Mouse (Mus musculus): ENCODE data around the gene Cib3. TPM values are rescaled to one million over a fixed set of nuclear protein-coding genes. Genes with fewer than 3 reads are reported as not detected.

Cib3 gene
- not detected in 2 replicates for polyA plus RNA-seq (2012; rRNA removed)

GRCm38 (mm10) chr8:72212751-72213150 is at the start of gene Cib3:
TSS of gene Cib3 (minus strand) at chr8:72212837.
- TF ChIP-seq POLR2A (IDR thresholded peaks at IDR 0.05; ENCODE audit: borderline replicate concordance, extremely low read depth, insufficient read depth, insufficient read length, poor library complexity, severe bottlenecking) (no peak), CTCF (IDR thresholded peaks at IDR 0.05; ENCODE audit: borderline replicate concordance, extremely low read depth, insufficient read depth, insufficient read length) (no peak)
- no peak for DNase-seq (ENCODE audit: low read depth)

DNA sequence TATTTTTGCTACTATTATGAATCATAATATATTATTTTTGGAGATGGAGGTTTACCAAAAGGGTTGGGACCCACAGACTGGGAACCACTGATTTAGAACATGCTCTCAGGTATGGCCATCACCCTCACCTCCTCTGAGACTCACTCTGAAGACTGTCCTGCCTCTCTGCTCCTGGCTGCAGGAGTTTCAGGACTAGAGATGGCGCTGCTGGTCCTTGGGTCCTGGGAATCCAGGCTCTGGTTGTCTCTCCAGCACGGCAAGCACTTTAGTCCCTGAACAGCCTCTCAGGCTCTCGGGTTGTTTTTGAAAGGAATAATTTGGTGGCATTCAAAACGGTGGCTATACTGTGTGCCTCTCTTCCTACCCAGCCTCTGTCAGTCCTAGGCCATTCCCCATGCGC is 49.2 kb upstream of the Cib3 start:
- peak; percentile 3 for DNase-seq (ENCODE audit: low read depth)
- TF ChIP-seq CTCF (IDR thresholded peaks at IDR 0.05; ENCODE audit: borderline replicate concordance, extremely low read depth, insufficient read depth, insufficient read length) (0 out of 2 replicates have a peak, but pooled peaks have one; percentile 3), POLR2A (IDR thresholded peaks at IDR 0.05; ENCODE audit: borderline replicate concordance, extremely low read depth, insufficient read depth, insufficient read length, poor library complexity, severe bottlenecking) (no peak)

- no peak for TF ChIP-seq POLR2A (IDR thresholded peaks at IDR 0.05; ENCODE audit: borderline replicate concordance, extremely low read depth, insufficient read depth, insufficient read length, poor library complexity, severe bottlenecking)
- no peak for DNase-seq (ENCODE audit: low read depth)
Measured at GRCm38 (mm10) chr8:72261431-72261830, 48.8 kb upstream of the Cib3 start.

GRCm38 (mm10) chr8:72261019-72261418 is 48.4 kb upstream of the Cib3 start:
- DNase-seq (ENCODE audit: low read depth): peak; percentile 83
- TF ChIP-seq POLR2A (IDR thresholded peaks at IDR 0.05; ENCODE audit: borderline replicate concordance, extremely low read depth, insufficient read depth, insufficient read length, poor library complexity, severe bottlenecking) (no peak), CTCF (IDR thresholded peaks at IDR 0.05; ENCODE audit: borderline replicate concordance, extremely low read depth, insufficient read depth, insufficient read length) (peak; percentile 83; the same call in 1 of the 2 replicates)

DNA sequence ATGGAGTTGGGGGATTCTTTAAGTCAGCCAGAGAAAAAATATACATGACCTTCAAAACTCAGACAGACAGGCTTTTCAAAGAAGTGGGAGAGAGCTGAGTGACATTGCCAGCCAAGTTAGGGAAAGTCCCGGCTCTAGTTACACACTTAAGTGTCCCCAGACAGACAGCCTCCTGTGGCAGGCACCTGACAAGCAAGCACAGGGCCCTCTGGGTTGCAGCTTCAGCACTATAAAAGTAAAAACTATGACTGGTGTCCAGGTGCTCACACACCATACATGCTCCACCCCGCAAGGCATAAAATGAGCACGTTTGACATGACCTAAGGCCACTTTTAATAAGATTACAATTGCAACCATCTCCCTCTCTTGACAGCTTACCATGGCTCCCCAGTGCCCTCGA is 47.9 kb upstream of the Cib3 start:
- TF ChIP-seq POLR2A (IDR thresholded peaks at IDR 0.05; ENCODE audit: borderline replicate concordance, extremely low read depth, insufficient read depth, insufficient read length, poor library complexity, severe bottlenecking) (no peak), CTCF (IDR thresholded peaks at IDR 0.05; ENCODE audit: borderline replicate concordance, extremely low read depth, insufficient read depth, insufficient read length) (no peak)
- DNase-seq (ENCODE audit: low read depth): no peak

DNA sequence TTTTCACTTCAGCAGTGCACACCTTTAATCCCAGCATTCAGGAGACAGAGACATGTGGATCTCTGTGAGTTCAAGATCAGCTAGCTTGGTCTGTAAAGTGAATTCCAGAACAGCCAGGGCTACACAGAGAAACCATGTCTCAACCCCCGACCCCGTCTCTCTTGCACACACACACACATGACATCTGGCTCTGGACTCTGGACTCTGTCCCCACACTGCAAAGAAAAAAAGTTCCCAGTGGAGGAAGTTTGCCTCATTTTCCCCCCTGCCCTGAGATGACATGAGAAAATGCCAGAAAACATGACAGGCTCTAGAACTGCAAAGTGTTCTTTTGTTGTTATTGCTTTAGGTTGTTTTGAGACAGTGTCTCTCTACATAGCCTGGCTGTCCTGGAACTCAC is 47.2 kb upstream of the Cib3 start:
- TF ChIP-seq CTCF (IDR thresholded peaks at IDR 0.05; ENCODE audit: borderline replicate concordance, extremely low read depth, insufficient read depth, insufficient read length) (no peak), POLR2A (IDR thresholded peaks at IDR 0.05; ENCODE audit: borderline replicate concordance, extremely low read depth, insufficient read depth, insufficient read length, poor library complexity, severe bottlenecking) (no peak)
- DNase-seq (ENCODE audit: low read depth): no peak

DNA sequence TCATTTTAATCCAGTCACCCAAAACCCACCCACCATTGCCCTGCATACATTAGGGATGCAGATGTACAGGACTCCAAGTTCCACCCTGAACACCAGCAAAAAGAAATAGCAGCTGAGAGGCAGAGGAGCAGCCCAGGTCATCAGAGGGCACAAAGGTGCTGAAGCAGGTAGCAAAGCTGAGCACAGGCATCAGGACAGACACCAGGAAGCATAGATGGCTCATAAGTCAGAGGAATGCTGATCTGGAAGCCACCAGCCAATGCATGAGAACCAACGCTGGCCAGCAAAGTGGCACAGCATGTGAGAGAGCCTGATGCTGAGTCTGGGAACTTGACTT is 45.2 kb upstream of the Cib3 start:
- TF ChIP-seq CTCF (IDR thresholded peaks at IDR 0.05; ENCODE audit: borderline replicate concordance, extremely low read depth, insufficient read depth, insufficient read length) (no peak), POLR2A (IDR thresholded peaks at IDR 0.05; ENCODE audit: borderline replicate concordance, extremely low read depth, insufficient read depth, insufficient read length, poor library complexity, severe bottlenecking) (no peak)
- DNase-seq (ENCODE audit: low read depth): no peak

- peak; percentile 69 for TF ChIP-seq CTCF (IDR thresholded peaks at IDR 0.05; ENCODE audit: borderline replicate concordance, extremely low read depth, insufficient read depth, insufficient read length)
- TF ChIP-seq POLR2A (IDR thresholded peaks at IDR 0.05; ENCODE audit: borderline replicate concordance, extremely low read depth, insufficient read depth, insufficient read length, poor library complexity, severe bottlenecking): no peak
- peak; percentile 59 for DNase-seq (ENCODE audit: low read depth)
Measured at GRCm38 (mm10) chr8:72257171-72257901, 44.7 kb upstream of the Cib3 start.

DNA sequence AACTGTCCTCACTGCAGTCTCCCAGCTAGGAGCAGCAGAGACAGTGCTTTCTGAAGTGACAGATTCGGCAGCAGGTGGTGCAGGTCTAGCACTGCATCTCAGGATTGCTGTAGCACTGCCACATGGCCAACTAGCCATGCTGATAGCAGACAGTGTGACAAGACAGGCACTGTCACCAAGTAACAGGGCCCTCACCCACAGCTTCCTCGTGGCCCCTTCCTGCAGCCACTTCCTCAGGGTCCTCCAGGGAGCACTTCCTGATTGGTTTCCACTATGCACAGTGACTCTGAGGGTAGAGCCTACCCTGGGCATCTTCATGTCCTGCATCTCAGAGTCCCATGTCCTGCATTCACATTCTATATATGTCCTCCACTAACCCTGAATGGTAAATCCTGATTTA is 32.0 kb upstream of the Cib3 start:
- no peak for DNase-seq (ENCODE audit: low read depth)
- no peak for TF ChIP-seq CTCF (IDR thresholded peaks at IDR 0.05; ENCODE audit: borderline replicate concordance, extremely low read depth, insufficient read depth, insufficient read length)
- no peak for TF ChIP-seq POLR2A (IDR thresholded peaks at IDR 0.05; ENCODE audit: borderline replicate concordance, extremely low read depth, insufficient read depth, insufficient read length, poor library complexity, severe bottlenecking)

DNA sequence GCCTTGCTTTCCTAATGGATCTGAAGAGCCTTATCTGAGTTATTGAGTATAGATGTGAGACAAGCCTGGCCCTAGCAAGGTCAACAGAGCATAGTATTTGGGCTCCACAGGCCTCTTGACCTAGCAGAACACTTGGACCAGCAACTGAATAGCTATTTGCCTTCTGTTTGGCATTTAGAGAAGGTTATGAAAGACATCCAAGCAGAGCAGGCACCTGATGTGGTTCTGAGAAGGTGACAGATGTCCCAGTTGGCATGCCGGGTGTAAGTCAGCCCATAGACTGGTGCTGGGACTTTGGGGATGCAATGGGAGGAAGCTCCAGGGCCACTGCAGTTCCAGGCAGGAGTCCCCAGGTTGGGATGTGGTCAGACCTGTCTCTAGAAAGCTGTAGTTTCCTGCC is 29.6 kb upstream of the Cib3 start:
- DNase-seq (ENCODE audit: low read depth): no peak
- TF ChIP-seq POLR2A (IDR thresholded peaks at IDR 0.05; ENCODE audit: borderline replicate concordance, extremely low read depth, insufficient read depth, insufficient read length, poor library complexity, severe bottlenecking): no peak
- no peak for TF ChIP-seq CTCF (IDR thresholded peaks at IDR 0.05; ENCODE audit: borderline replicate concordance, extremely low read depth, insufficient read depth, insufficient read length)

DNA sequence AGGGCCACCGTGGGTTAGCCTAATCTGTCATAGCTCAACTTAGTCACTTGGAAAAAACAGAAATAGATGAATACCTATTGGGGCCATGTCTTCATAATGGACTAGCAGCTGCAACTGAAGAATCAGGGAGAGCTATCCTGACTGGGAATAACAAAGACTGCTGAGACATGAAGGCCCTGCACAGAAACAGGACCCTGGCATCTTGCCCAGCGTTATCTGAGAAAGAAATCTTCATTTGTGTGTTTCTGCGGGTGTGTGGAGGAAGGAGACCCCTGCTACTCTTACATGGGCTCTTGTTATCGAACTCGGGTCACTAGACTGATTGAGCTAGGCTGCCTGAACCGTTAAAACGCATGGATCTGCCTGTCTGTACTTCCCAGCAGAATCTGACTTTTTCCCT is 28.3 kb upstream of the Cib3 start:
- DNase-seq (ENCODE audit: low read depth): peak; percentile 28
- TF ChIP-seq POLR2A (IDR thresholded peaks at IDR 0.05; ENCODE audit: borderline replicate concordance, extremely low read depth, insufficient read depth, insufficient read length, poor library complexity, severe bottlenecking) (no peak), CTCF (IDR thresholded peaks at IDR 0.05; ENCODE audit: borderline replicate concordance, extremely low read depth, insufficient read depth, insufficient read length) (no peak)

DNA sequence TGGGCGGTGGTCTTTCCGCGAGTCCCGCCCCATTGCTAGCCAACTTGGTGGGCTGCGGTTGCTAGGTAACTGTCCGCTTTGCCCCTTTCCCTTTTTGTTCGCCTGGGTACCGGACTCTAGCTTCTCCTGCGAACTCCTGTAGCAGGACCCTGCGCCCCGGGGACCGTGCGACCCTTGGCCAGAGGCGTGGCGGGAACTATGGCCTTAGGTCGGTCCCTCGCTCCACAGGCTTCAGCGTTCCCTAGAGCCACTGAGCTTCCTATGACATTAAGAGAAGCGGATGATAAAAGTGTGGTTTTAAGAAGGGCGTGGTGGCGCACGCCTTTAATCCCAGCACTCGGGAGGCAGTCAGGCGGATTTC is 27.7 kb upstream of the Cib3 start:
- TF ChIP-seq POLR2A (IDR thresholded peaks at IDR 0.05; ENCODE audit: borderline replicate concordance, extremely low read depth, insufficient read depth, insufficient read length, poor library complexity, severe bottlenecking): no peak
- no peak for TF ChIP-seq CTCF (IDR thresholded peaks at IDR 0.05; ENCODE audit: borderline replicate concordance, extremely low read depth, insufficient read depth, insufficient read length)
- DNase-seq (ENCODE audit: low read depth): no peak
